Mouse (Mus musculus): ENCODE measurements around the gene Rcbtb2. TPM values are rescaled to one million over a fixed set of nuclear protein-coding genes. Genes with fewer than 3 reads are reported as not detected.

The Rcbtb2 gene
- polyA plus RNA-seq (2012; rRNA removed) = 39.5 and 46.3 TPM in 2 replicates

GRCm38 (mm10) chr14:73122923-73123278, at the start of gene Rcbtb2:
TSS of gene Rcbtb2 (plus strand) at chr14:73123037.

GRCm38 (mm10) chr14:73237848-73238321, 115.0 kb downstream of the Rcbtb2 start, which contains the start of gene Lpar6:
TSS of gene Lpar6 (plus strand) at chr14:73237895.

Other genes with a start within 250 kb of the Rcbtb2 start
- gene Cysltr2, start 73.9 kb upstream of the Rcbtb2 start, polyA plus RNA-seq (2012; rRNA removed) = 0.21 and 0.41 TPM in 2 replicates
- gene Lpar6, start 114.9 kb downstream of the Rcbtb2 start, polyA plus RNA-seq (2012; rRNA removed) = 1.9 and 2.3 TPM in 2 replicates
- 2.1 and 2.5 TPM in 2 replicates for gene Rb1, start 202.8 kb downstream of the Rcbtb2 start, polyA plus RNA-seq (2012; rRNA removed)